Mouse (Mus musculus): Measurements from ENCODE around the gene Ddx54. TPM values are rescaled to one million over a fixed set of nuclear protein-coding genes. Genes with fewer than 3 reads are reported as not detected.

The Ddx54 gene
- total and polyA plus RNA-seq, 3 experiments: 63.7 to 91.8 (median 83.6) TPM

GRCm38 (mm10) chr5:120628624-120629023 is 16.1 kb downstream of the Ddx54 start:
- DNase-seq (ENCODE audit: extremely low read depth): no peak
- in situ Hi-C loops (cut with MboI; ENCODE audit: low pct_ligation_motif_present, low pct_unique_long_range_greater_than_20kb, low sequenced_read_pairs): no loop called here

DNA sequence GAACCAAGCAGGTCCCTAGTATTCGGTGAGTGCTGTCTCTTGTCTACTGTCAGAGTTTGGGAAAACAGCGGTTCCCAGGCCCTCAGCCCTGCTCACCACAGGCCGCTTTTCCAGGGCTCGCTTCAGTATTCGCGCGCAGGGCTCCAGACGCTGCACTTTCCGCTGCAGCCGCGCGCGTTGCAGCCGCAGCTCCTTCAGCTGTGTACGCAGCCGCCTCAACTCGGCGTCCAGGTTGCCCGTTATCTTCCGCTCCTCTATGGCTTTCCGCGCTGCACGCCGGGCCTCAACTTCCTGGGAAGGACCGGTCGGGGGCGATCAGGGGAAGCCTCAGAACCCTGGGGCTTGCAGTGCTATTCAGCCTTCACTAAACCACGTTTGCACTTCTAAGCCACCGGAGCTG is 18.6 kb downstream of the Ddx54 start:
- no peak overlapping the region for H3K4me2 ChIP-seq (ENCODE audit: insufficient read depth, low read depth, poor library complexity, severe bottlenecking)
- H3K36me3 ChIP-seq (replicated peaks in 1 of 2; ENCODE audit: control insufficient read depth in 1 of 2, insufficient read depth in 1 of 2, low read length in 1 of 2): peaks cover 30 to 46% of the 10 kb centered on the region in 2 experiments
- dilution Hi-C loops (cut with MboI; ENCODE audit: extremely low pct_ligation_motif_present, extremely low pct_unique_long_range_greater_than_20kb, low sequenced_read_pairs): no loop called here

More at GRCm38 (mm10) chr5:120628624-120629023, 16.1 kb downstream of the Ddx54 start:
- no peaks in the 10 kb centered on the region for H3K79me2 ChIP-seq (replicated peaks; ENCODE audit: control insufficient read depth, extremely low read depth, insufficient read depth, poor library complexity, severe bottlenecking)
- H3K36me3 ChIP-seq (replicated peaks in 1 of 2; ENCODE audit: control insufficient read depth in 1 of 2, insufficient read depth in 1 of 2, low read length in 1 of 2): peaks cover 54 to 71% of the 10 kb centered on the region in 2 experiments
- peaks cover 20% of the 10 kb centered on the region for H3K9me3 ChIP-seq (replicated peaks; ENCODE audit: low read length)
- peaks cover 11 to 56% of the 10 kb centered on the region in 2 experiments for H3K4me1 ChIP-seq (ENCODE audit: control insufficient read depth in 1 of 2, insufficient read depth in 2 of 2)
- no peak overlapping the region for H3K9ac ChIP-seq (ENCODE audit: insufficient read depth, low read depth)
- no peak for TF ChIP-seq CTCF (conservative IDR thresholded peaks at IDR 0.05 in 1 of 2, IDR thresholded peaks at IDR 0.05 in 1 of 2; ENCODE audit: low read depth in 2 of 2, low read length in 2 of 2)
- TF ChIP-seq SMC3 (IDR thresholded peaks at IDR 0.05; ENCODE audit: low read depth, low read length): no peak
- no peak for TF ChIP-seq HCFC1 (IDR thresholded peaks at IDR 0.05; ENCODE audit: low read depth, low read length)
- no peak for TF ChIP-seq MAZ (IDR thresholded peaks at IDR 0.05; ENCODE audit: low read depth, low read length)
- no peak for TF ChIP-seq ETS1 (conservative IDR thresholded peaks at IDR 0.05; ENCODE audit: low read depth, low read length)
- TF ChIP-seq POLR2AphosphoS2 (IDR thresholded peaks at IDR 0.05; ENCODE audit: low read depth, low read length): no peak
- TF ChIP-seq RCOR1 (conservative IDR thresholded peaks at IDR 0.05; ENCODE audit: low read depth, low read length): no peak
- no peak overlapping the region for H3K27ac ChIP-seq (ENCODE audit: insufficient read depth, low read depth)
- no peak overlapping the region for H3K4me2 ChIP-seq (ENCODE audit: insufficient read depth, low read depth, poor library complexity, severe bottlenecking)
- dilution Hi-C loops (cut with MboI; ENCODE audit: extremely low pct_ligation_motif_present, extremely low pct_unique_long_range_greater_than_20kb, low sequenced_read_pairs): no loop called here
- H3K27me3 ChIP-seq (replicated peaks): no peaks in the 10 kb centered on the region
- H3K4me3 ChIP-seq (replicated peaks in 1 of 3; ENCODE audit: low read depth in 2 of 3, low read length in 2 of 3, poor library complexity in 1 of 3): no peak overlapping the region

DNA sequence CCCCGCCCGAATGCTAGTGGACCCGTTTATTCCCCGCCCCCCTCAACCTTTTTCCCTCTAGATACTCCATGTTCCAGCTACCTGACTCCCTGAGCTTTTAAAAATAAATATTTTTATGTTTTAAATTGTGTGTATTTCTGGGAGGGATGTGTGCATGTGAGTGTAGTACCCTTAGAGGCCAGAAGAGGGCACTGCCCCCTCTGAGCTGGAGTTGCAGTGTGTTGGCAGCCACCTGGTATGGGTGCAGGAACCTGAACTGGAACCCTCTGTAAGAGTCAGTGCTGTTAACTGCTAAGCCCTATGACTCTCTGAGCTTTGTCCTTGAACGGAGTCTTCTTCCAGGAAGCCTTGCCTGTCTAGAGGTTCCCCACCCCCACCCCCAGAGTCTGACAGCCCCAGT is 19.4 kb downstream of the Ddx54 start:
- TF ChIP-seq CTCF (conservative IDR thresholded peaks at IDR 0.05 in 1 of 2, IDR thresholded peaks at IDR 0.05 in 1 of 2; ENCODE audit: low read depth in 2 of 2, low read length in 2 of 2) (peak in 1 of 2 experiments; percentile 23; a peak in 3 of 4 replicates), EP300 (IDR thresholded peaks at IDR 0.05; ENCODE audit: low read length) (no peak)
- Histone ChIP-seq H3K9ac (ENCODE audit: insufficient read depth, low read depth) (no peak overlapping the region), H3K79me2 (replicated peaks; ENCODE audit: control insufficient read depth, extremely low read depth, insufficient read depth, poor library complexity, severe bottlenecking) (no peaks in the 10 kb centered on the region), H3K4me3 (replicated peaks in 1 of 3; ENCODE audit: low read depth in 2 of 3, low read length in 2 of 3, poor library complexity in 1 of 3) (no peak overlapping the region), H3K27me3 (replicated peaks) (no peaks in the 10 kb centered on the region), H3K4me1 (ENCODE audit: control insufficient read depth in 1 of 2, insufficient read depth in 2 of 2) (peaks cover 24 to 48% of the 10 kb centered on the region in 2 experiments), H3K36me3 (replicated peaks in 1 of 2; ENCODE audit: control insufficient read depth in 1 of 2, insufficient read depth in 1 of 2, low read length in 1 of 2) (peaks cover 22 to 39% of the 10 kb centered on the region in 2 experiments), H3K9me3 (replicated peaks; ENCODE audit: low read length) (peaks cover 23% of the 10 kb centered on the region), H3K4me2 (ENCODE audit: insufficient read depth, low read depth, poor library complexity, severe bottlenecking) (no peak overlapping the region), H3K27ac (ENCODE audit: insufficient read depth, low read depth) (no peak overlapping the region)
- in situ Hi-C loops (cut with MboI; ENCODE audit: low pct_ligation_motif_present, low pct_unique_long_range_greater_than_20kb, low sequenced_read_pairs) (no loop called here), dilution Hi-C loops (cut with MboI; ENCODE audit: extremely low pct_ligation_motif_present, extremely low pct_unique_long_range_greater_than_20kb, low sequenced_read_pairs) (no loop called here)
- no peak for DNase-seq (ENCODE audit: extremely low read depth)

More for the DNA sequence above, 18.6 kb downstream of the Ddx54 start:
- no peak overlapping the region for H3K9ac ChIP-seq (ENCODE audit: insufficient read depth, low read depth)
- H3K9me3 ChIP-seq (replicated peaks; ENCODE audit: low read length): peaks cover 23% of the 10 kb centered on the region
- H3K4me1 ChIP-seq (ENCODE audit: control insufficient read depth in 1 of 2, insufficient read depth in 2 of 2): peaks cover 24 to 56% of the 10 kb centered on the region in 2 experiments
- no peak for TF ChIP-seq BHLHE40 (IDR thresholded peaks at IDR 0.05; ENCODE audit: low read depth, low read length)
- no peak for TF ChIP-seq ZC3H11A (IDR thresholded peaks at IDR 0.05; ENCODE audit: low read depth, low read length)
- in situ Hi-C loops (cut with MboI; ENCODE audit: low pct_ligation_motif_present, low pct_unique_long_range_greater_than_20kb, low sequenced_read_pairs): no loop called here
- no peaks in the 10 kb centered on the region for H3K79me2 ChIP-seq (replicated peaks; ENCODE audit: control insufficient read depth, extremely low read depth, insufficient read depth, poor library complexity, severe bottlenecking)
- no peak for DNase-seq (ENCODE audit: extremely low read depth)
- H3K27me3 ChIP-seq (replicated peaks): no peaks in the 10 kb centered on the region
- H3K27ac ChIP-seq (ENCODE audit: insufficient read depth, low read depth): no peak overlapping the region
- H3K4me3 ChIP-seq (replicated peaks in 1 of 3; ENCODE audit: low read depth in 2 of 3, low read length in 2 of 3, poor library complexity in 1 of 3): no peak overlapping the region

Data from CH12.LX (cell line).